Mouse (Mus musculus) brown adipose tissue, adult 24 weeks (tissue): ENCODE results near the gene Tmeff1. TPM values are rescaled to one million over a fixed set of nuclear protein-coding genes. Genes with fewer than 3 reads are reported as not detected.

Source experiments
- H3K27ac ChIP-seq: fragments of 200-500 bp; replicated peaks from 2 replicates; pipeline ENCODE4 v1.5.1; 2012; ENCODE audit warnings: low read depth, mild to moderate bottlenecking, low read length
- H3K4me1 ChIP-seq: fragments of 200-500 bp; 2 replicates; pipeline ENCODE4 v1.6.1; 2012; ENCODE audit warnings: low read length, mixed read lengths; ENCODE audit not compliant: control insufficient read depth, insufficient read depth, insufficient read length
- H3K4me3 ChIP-seq: fragments of 200-500 bp; 2 replicates; pipeline ENCODE4 v1.5.1; 2012; ENCODE audit warnings: low read depth, mild to moderate bottlenecking, low read length, moderate library complexity; ENCODE audit not compliant: insufficient read depth
- polyA plus RNA-seq: library from polyadenylated mRNA; stranded (reverse); fragments of >200 nt; gene quantifications from 2 replicates; pipeline ENCODE4 v1.2.4, GENCODE M21; 2012; ENCODE audit not compliant: missing spikeins, insufficient read depth, insufficient read length

Tmeff1 gene
- polyA plus RNA-seq, 1 experiment: 29.2 TPM

GRCm38 (mm10) chr4:48684593-48685187 is 99.7 kb downstream of the Tmeff1 start:
- Histone ChIP-seq H3K4me1 (no peaks in the 10 kb centered on the region), H3K27ac (no peak overlapping the region), H3K4me3 (no peak overlapping the region)

- no peak overlapping the region for H3K4me3 ChIP-seq
- H3K4me1 ChIP-seq: no peaks in the 10 kb centered on the region
- no peak overlapping the region for H3K27ac ChIP-seq
Measured at GRCm38 (mm10) chr4:48688148-48688547, 103.2 kb downstream of the Tmeff1 start.

GRCm38 (mm10) chr4:48690640-48691039 is 105.7 kb downstream of the Tmeff1 start:
- Histone ChIP-seq H3K4me1 (no peaks in the 10 kb centered on the region), H3K4me3 (no peak overlapping the region), H3K27ac (no peak overlapping the region)

GRCm38 (mm10) chr4:48691793-48692437 is 106.9 kb downstream of the Tmeff1 start:
- no peaks in the 10 kb centered on the region for H3K4me1 ChIP-seq
- H3K4me3 ChIP-seq: no peak overlapping the region

GRCm38 (mm10) chr4:48692736-48693292 is 107.8 kb downstream of the Tmeff1 start:
- H3K27ac ChIP-seq: no peak overlapping the region
- H3K4me3 ChIP-seq: no peak overlapping the region
- H3K4me1 ChIP-seq: no peaks in the 10 kb centered on the region

More at GRCm38 (mm10) chr4:48691793-48692437, 106.9 kb downstream of the Tmeff1 start:
- no peak overlapping the region for H3K27ac ChIP-seq

GRCm38 (mm10) chr4:48696706-48697105 is 111.7 kb downstream of the Tmeff1 start:
- H3K4me3 ChIP-seq: no peak overlapping the region
- no peak overlapping the region for H3K27ac ChIP-seq
- H3K4me1 ChIP-seq: no peaks in the 10 kb centered on the region

GRCm38 (mm10) chr4:48697302-48697701 is 112.3 kb downstream of the Tmeff1 start:
- no peak overlapping the region for H3K27ac ChIP-seq
- no peaks in the 10 kb centered on the region for H3K4me1 ChIP-seq
- no peak overlapping the region for H3K4me3 ChIP-seq

Other genes starting within 250 kb of the Tmeff1 start
- 5.9 and 12.0 TPM in 2 replicates for gene Tex10, start 111.7 kb upstream of the Tmeff1 start, polyA plus RNA-seq
- gene Msantd3, start 45.2 kb upstream of the Tmeff1 start, polyA plus RNA-seq: 18.5 and 31.6 TPM in 2 replicates
- 1.8 and 3.1 TPM in 2 replicates for gene Cavin4, start 78.3 kb downstream of the Tmeff1 start, polyA plus RNA-seq